Mouse (Mus musculus) gonadal fat pad, adult 2 months (tissue): Measurements from ENCODE around the gene Sac3d1. TPM values are rescaled to one million over a fixed set of nuclear protein-coding genes. Genes with fewer than 3 reads are reported as not detected.

ENCODE experiments used
- DNase-seq: peaks from one replicate; pipeline ENCODE4 v3.0.0-alpha.2; 2012; ENCODE audit warnings: low read depth
- polyA plus RNA-seq: library from polyadenylated mRNA; depleted of rRNA; stranded (reverse); fragments of >200 nt; gene quantifications from 2 replicates; pipeline ENCODE4 v1.2.3, GENCODE M21; 2012

The Sac3d1 gene
- polyA plus RNA-seq, 1 experiment = 26.0 TPM

DNA sequence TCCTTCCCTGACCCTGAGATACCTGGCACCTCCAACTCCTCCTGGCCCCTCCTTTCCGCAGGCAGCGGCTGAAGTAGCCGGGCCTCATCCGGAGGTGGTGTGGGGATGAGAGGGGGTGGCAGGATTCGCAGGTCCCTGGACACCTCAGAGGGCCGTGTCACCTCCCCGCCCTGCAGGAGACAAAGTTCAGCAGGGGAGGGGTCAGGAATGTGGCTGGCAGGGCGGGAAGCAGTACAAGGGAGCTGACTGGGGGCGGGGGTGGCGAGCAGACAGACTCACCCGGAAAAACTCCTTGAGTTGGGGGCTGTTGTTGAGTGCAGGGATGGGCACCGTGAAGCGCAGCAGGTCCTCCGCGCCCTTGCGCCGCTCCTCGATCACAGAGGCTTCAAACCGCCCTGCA lies 3.3 kb upstream of the Sac3d1 start:
- no peak for DNase-seq

DNA sequence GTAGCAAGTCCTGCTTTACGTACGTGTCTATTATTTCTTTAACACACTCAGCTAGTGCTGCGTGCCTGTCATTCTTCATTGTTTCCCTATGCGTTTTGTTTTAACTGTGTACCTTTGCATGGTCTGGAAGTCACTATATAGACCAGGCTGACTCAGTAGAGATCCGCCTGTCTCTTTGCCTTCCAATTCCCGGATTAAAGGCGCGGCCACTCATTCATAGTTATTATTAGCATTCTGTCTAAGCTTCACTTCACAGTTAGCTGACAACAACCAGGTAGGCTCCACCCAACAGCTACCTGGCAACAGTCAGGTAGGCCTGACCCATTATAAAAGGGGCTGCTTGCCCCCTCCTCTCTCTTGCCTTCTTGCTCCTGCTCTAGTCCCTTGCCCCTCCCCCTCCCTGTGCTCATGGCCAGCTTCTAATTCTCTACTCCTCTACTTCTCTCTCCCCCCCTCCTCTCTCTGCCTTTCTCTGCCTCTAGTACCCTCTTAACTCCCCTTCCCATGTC lies 281 bp upstream of the Sac3d1 start:
- no peak for DNase-seq

DNA sequence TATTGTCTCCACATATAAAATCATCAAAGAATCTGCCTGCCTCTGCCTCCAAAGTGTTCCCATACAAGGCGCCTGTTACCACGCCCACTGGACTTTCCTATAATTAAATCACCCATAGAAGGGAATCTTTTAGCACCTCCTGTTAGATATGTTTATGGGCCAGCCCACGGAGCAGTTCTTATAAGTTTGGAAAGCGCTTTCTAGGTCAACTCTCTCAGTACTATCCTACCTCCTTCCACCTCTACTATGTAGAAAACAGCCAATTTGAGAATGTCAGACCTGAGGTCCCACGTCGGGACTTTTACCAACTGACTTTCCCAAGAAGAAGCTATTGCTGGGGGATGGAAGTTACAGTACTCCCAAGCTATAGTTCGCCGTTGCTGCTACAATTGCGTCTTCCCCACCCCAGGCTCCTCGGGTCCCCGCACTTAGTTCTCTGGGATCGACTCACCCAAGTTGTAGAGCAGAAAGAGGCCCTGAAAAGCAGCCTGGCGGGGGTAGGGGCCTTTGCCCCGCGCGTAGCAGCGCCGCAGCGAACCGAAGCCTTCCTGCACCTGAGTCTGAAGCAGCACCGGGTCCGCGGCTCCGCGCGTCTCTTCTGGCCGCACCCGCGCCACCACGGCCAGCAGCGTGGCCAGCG lies 984 bp downstream of the Sac3d1 start:
- no peak for DNase-seq

DNA sequence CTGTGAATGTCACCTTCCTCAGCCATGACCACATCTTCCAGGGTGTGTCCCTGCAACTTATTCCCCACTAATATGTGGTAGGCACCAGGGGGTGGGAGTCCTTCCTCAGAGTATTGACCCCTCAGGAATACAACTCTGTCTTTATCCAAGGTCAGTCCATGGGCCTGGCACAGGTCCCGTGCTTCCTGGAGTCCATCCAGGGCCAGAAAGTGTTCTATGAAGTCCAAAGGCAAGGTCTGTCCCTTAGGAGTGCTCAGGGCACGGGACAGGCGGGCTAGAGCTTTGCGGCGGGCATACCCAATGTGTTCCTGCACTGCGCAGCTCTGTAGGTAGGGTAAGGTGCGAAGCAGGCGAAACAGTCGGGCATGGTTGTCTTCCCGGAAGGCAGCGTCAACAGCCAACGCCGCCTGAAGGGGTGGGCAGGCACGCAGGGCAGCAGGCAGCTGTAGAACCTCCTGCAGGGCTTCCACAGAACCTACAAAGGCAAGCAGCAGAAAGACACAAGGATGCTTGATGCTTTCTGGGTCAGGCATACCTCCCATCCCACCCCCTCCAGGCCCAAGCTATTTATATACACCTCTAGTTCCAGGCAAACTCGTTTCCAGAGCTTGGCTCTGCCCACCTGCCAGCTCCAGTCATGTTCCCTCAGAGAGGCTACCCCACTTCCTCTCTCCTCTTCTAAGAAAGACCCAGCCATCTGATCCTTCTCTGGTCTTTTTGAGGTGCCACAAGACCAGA lies 2.2 kb downstream of the Sac3d1 start:
- no peak for DNase-seq

DNA sequence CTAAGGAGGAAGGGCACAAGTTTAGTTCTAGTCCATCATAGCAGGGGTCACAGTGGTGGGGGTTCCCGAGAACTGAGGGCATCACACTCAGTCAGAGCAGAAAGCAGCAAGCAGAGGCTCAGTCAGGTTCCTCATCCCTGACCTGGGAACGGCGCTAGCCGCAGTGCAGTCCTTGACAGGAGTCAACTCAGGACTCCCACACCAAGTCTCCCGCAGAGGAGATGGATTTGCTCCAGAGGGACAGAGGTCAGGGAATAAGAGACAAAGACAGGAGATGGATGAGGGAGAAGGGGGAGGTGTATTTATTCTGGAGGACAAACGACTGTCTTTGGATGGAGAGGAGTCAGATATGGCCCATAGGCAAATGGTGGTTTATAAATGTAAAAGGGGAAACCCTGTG lies 5.3 kb downstream of the Sac3d1 start:
- no peak for DNase-seq

DNA sequence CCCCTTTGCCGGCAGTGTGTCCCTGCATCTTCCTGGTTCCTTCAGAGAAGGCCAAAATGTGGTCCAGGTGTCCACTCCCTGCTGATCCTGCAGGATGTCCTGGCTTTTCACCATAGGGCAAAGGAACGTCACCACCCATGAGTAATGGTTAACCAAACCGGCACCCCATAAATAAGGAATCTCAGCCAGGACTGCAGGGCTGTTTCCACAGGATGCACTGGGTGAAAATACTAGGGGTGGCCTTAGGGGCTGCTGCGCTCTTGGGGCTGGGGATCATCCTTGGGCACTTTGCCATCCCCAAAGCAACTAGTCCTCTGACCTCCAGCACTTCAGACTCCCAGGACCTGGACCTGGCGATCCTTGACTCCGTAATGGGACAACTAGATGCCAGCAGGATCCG lies 12.9 kb downstream of the Sac3d1 start, which contains the start of gene Naaladl1:
Naaladl1 (plus strand) TSS at position 197 of the 400 bp plus-strand sequence.
- no peak for DNase-seq

DNA sequence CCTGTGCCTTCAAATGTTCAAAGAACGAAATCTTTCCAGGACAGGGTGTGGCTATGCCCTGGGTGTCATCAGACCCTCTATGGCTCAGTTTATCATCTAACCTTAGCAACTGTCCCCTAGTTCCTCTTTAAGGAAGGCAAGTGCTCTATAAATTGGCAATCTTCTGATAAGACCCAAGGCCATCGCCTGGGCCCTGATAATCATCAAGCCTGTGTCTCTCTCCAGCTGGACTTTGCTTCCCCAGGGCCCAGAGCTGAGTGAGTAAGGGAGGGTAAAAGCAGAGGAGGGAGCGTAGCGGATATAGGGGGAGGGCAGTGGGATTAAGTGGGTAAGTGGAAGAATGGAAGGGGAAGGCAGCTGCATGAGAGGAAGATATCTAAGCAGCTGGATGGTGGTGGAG lies 14.0 kb downstream of the Sac3d1 start:
- no peak for DNase-seq

DNA sequence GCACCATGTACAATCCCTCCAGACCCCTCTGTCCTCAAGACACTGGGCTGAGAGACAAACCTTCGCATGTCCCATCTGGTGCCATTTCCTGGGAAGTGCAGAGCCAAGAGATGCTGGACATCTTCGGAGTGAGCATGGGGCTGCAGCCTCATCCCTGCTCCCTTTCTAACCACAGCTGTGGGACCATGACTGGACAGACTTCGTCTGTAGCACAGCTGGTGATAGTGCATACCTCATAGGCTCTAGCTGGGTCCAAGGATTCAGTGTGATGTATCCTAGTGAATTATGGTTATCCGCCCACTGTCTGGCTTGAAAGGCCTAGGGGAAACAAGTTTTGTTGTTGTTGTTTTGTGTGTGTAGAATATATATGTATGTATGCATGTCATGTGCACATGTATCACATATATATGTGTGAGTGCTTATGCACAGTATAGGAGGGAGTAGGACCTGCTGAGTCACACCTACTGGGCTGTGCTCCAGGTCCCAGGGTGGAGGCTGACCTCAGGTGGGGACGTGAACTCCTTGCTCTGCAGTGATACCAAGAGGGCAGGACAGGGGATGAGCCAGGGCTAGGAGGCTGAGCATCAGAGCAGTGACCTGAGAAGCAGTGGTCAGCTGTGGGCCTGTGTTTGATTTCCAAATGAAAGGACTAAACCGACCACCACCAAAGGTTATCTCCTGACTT lies 16.1 kb downstream of the Sac3d1 start:
- DNase-seq = no peak

DNA sequence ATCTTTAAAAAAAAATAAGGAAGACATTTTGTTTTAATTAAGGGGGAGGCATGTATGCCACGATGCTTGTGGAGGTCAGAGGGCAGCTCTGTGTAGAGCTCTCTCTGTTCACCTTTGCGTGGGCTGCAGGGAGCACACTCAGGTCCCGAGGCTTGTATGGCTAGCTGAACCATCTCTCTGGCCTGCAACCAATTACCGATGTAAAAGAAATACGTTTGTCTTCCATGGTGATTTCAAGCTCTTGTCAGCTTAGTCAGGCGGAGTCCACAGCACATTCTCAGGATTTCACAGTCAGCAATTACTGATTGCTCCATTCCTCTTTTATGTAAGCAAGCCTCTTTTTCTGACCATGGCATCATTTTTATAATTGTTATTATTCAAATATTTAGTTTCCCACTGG lies 17.3 kb downstream of the Sac3d1 start:
- DNase-seq = no peak

DNA sequence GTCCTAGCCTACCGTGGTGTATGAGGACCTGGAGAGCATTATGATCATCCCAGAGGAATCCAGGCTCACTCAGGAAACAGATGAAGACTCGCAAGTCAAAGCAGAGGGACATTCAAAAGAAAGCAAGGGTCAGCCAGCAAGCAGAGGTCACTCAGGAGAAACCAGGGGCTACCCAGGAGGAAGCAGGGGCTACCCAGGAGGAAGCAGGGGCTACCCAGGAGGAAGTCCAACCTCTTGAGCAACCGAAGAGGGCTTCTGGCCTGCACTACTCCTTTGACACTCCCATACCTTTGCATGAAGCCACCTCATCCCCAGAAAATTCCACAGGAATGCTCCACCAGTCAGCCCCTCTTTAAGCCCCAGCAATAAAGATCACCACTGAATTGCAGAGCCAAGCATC lies 20.6 kb downstream of the Sac3d1 start:
- no peak for DNase-seq

DNA sequence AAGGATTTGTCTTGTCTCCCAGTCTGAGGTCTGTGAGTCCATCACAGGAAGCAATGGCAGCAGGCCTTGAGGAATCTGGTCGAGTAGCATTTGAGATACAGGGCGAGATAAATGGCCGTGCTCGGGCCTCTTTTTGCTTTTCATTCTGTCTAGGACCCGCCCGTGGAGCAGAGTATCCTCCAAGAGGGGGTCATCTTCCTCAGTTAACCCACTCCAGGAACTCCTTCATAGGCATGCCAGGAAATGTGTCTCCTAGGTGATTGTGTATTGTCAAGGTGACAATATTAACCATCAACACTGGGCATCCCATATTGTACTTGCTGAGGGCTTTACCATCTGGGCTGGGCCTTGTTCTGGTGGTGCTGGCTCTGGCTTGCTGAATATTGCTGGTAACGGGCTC lies 24.3 kb downstream of the Sac3d1 start, which contains the start of gene AC131692.1:
AC131692.1 (plus strand) TSS at position 301 of the 400 bp plus-strand sequence.
- no peak for DNase-seq

DNA sequence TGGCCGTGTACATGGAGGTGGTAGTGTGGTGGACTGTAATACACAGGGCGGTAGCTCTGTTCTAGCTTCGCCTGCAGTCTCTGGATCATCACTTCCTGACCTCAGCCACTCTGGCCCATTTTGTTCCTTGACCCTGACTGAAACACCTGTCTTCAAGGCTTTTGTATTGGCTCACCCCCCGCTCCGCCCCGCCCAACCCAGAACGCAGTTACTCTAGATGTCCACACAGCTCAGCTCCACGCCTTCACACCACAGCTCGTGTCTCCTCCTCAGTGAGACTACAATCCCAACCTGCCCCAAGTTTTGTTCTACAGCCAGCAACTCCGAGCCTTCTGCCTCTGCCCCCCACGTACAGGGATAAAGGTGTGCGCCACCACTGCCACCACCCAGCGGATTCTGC lies 29.6 kb downstream of the Sac3d1 start:
- DNase-seq = no peak

DNA sequence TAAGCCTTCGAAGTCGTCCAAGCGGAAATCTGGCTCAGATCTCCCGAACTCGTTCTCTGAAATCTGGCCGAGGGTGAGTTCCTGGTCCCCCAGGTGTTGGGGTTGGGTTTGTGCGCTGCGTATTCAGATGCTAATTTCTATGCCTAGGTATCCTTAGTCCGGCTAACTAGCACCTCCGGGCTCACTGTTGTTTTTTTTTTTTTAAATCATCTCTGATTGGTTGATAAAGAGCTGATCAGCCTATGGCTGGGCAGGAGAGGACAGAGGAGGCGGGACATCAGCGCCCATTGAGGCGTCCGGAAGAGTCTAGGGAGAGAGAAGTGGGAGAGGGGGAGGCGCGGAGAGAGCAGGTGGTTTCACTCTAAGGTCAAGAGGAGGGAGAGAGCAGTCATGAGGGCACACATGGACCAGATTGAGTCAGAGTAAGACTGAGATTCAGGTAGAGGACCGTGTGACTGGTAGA lies 33.0 kb downstream of the Sac3d1 start:
- DNase-seq = no peak

DNA sequence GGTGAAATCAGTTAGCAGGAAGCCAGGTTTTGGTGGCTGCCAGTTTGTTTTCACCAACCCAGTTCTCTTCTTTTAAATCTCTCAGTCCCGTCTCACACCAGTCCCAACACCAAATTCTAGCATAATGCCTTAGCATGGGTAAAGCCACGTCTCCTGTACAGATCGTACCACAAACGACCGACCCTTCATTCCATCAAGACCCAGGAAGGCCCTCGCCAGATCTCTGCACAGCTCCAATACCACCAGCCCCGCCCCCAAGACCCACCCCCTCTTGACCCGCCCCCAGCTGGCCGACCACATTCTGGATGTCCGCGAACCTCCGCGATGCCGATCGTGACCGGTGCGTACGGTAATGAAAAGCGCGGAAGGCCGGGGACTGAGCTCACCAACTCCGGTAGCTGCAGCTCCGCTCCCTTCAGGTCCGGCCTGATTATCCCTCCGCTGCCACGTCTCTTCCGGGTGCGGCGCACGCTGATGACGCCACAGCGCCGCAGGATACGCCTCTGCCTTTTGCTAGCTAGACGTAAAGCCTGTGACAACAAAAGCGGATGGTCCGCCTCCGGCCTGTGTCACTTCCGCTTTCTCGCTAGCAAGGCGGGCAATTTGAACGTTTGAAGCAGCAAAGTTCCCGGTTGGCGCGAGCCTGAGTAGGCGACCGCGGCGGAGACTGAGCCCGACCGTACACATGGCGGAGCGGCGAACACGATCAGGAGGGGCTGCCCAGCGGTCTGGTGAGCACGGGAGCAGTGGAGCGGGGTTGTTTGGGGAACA lies 33.8 kb downstream of the Sac3d1 start, which contains the start of the genes Zfpl1 and Cdca5:
Zfpl1 (minus strand) TSS at position 479 of the 771 bp plus-strand sequence.
Cdca5 (plus strand) TSS at position 506 of the 771 bp plus-strand sequence.
- DNase-seq = no peak

DNA sequence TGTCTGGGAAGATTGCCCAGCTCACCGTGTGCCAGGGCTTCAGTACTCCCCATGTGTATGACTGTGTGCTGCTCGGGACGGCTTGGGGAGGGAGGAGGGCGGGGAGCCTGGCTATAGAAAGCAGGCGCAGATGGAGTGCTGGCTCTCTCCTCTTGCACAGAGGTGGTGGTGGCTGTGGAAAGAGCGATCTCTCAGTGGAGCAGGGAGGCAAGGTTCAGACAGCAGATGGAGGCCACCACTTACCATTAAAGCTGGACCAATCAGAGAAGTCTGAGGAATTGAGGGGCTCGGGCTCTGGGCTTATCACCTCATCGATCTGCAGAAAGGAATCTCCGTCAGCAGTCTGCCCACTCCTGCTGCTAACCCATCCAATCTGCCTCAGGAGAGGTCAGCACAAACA lies 36.3 kb downstream of the Sac3d1 start, which contains the start of gene Gm28374:
Gm28374 (minus strand) TSS at position 101 of the 400 bp plus-strand sequence.
- no peak for DNase-seq

DNA sequence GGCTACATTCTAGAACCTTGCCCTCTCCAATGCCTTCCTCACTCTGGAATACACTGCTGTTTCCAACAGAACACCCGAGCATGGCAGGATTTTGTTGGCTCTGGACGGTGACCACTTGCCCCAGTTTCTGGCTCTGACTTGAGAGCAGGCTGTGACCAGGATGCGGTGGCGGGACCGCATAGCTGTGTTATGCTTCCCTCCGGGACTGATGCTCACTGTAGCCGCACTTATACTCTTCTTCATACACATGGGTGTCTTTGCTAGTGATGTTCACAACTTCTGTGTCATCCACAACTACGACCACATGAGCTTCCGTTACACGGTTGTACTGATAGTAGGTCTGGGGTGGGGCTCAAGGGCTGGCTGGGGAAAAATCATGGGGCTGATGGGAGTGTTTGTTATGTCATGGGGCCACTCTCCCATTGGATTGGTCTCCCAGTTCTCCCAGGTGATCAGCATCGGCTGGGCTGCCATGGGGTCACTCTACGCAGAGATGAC lies 38.4 kb downstream of the Sac3d1 start, which contains the start of gene Tmem262:
Tmem262 (plus strand) TSS at position 51 of the 498 bp plus-strand sequence.
- DNase-seq = no peak

DNA sequence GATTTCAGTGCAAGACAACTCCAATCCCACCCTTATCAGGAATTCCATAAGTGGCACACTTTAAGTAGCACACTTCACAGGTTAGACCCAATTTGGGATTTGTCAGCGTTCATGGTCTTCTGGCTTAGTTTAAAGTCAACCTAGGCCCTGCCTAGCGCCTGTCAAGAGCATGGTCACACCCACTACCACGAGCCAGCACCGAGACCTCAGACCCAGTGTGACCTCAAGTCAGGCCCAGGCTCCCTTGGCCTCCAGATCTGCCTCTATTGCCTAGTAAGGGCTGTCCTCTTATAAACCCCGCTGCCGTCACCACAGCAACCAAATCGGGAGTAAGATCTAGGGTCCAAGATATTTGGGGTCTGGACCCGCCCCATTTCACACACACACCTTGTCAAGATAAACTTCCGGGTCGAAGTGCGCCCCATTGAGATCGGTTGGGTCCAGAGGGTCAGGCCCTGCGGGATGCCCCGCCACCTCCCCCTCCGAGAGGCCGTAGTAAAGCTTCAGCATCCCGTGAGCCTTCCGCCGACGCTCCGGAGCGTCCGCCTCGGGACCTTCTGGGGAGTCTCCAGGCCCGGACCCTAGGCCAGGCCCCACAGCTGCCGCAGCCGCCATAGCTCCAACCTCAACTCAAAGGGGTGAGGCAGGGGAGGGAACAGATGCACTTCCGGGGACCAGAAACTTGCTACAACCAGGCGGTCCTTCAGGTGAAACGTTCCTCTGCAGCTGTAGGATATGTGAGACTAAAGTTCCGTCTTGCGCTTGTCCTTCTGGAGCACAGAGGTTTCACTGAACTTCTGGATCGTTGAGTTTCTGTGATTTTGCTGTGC lies 41.7 kb downstream of the Sac3d1 start, which contains the start of gene Vps51:
Vps51 (minus strand) TSS at position 668 of the 830 bp plus-strand sequence.
- DNase-seq = no peak

DNA sequence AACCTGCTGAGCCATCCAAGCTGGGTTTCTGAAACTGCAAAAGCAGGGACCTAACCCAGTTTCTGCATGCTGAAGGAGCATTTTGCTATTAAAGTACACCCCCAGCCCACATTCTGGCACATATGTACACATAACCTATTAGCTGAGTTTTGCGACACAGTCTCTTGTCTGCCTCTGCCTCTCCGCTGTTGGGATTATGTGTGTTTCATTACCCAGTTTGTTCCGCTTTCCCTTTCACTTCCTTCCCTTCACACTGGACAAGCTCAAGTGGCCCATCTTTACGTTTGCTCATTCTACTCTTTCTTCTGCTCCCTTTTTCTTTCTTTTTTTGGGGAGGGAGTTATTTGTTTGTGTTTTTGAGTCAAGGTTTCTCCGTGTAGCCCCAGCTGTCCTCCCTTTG lies 44.6 kb downstream of the Sac3d1 start:
- DNase-seq = no peak

DNA sequence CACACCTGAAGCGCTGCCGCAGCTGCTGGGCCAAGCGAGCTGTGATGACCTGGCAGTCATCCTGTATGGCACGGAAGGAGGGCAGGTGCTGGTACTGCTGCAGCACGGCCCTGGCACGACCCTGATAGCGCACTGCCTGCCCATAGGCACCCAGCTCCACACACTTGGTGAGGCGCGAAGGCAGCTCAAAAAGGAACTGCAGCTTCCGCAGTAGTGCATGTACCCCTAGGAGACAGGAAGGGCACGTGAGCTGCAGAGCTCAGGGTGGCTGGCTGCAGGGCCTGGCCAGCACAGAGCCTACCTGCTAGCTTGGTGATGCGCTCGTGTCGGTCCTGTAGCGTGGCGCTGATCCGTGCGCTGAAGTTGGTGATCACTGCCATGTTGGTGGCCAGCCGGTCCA lies 47.2 kb downstream of the Sac3d1 start:
- DNase-seq = no peak
